Mouse (Mus musculus) granulocyte monocyte progenitor cell, adult 5-6 weeks (primary cell): ENCODE results near the gene Tspan18. TPM values are rescaled to one million over a fixed set of nuclear protein-coding genes. Genes with fewer than 3 reads are reported as not detected.

ENCODE experiments used
- ATAC-seq: replicated peaks from 2 replicates; pipeline ENCODE4 v1.8.0; 2016; ENCODE audit warnings: mild to moderate bottlenecking, moderate TSS enrichment, inconsistent platforms; ENCODE audit not compliant: poor library complexity, severe bottlenecking
- total RNA-seq, 2 experiments: library from RNA; stranded (forward) in 1 of 2; stranded (reverse) in 1 of 2; fragments of 200-712, 200-1000 nt in 1 of 2; fragments of >200 nt in 1 of 2; fragmentation: Nextera tagmentation in 1 of 2; gene quantifications; 2 replicates each; pipeline ENCODE4 v1.2.3; 2014 to 2017

The Tspan18 gene
- total RNA-seq, 2 experiments from 2014 or later, result not detected

- peak; percentile 72 for ATAC-seq
Observed at GRCm38 (mm10) chr2:93226606-93227595, 107.4 kb downstream of the Tspan18 start.

GRCm38 (mm10) chr2:93223463-93223862 lies 110.8 kb downstream of the Tspan18 start:
- no peak for ATAC-seq

- no peak for ATAC-seq
Observed at GRCm38 (mm10) chr2:93220447-93220846, 113.9 kb downstream of the Tspan18 start.

- ATAC-seq, result no peak
Observed at GRCm38 (mm10) chr2:93219576-93219975, 114.7 kb downstream of the Tspan18 start.

- no peak for ATAC-seq
Observed at GRCm38 (mm10) chr2:93218353-93218990, 115.8 kb downstream of the Tspan18 start.

- peak; percentile 72 for ATAC-seq
Observed at GRCm38 (mm10) chr2:93217015-93217414, 117.3 kb downstream of the Tspan18 start.

- ATAC-seq, result no peak
Observed at GRCm38 (mm10) chr2:93215790-93216189, 118.5 kb downstream of the Tspan18 start.

GRCm38 (mm10) chr2:93214192-93214591 lies 120.1 kb downstream of the Tspan18 start:
- no peak for ATAC-seq

GRCm38 (mm10) chr2:93212865-93213264 lies 121.4 kb downstream of the Tspan18 start:
- no peak for ATAC-seq

GRCm38 (mm10) chr2:93212386-93212785 lies 121.9 kb downstream of the Tspan18 start:
- ATAC-seq, result no peak

- no peak for ATAC-seq
Observed at GRCm38 (mm10) chr2:93206126-93206525, 128.2 kb downstream of the Tspan18 start.

- ATAC-seq, result peak; percentile 47
Observed at GRCm38 (mm10) chr2:93204571-93204970, 129.7 kb downstream of the Tspan18 start.

GRCm38 (mm10) chr2:93203682-93204081 lies 130.6 kb downstream of the Tspan18 start:
- peak; percentile 29; the same call in 1 of the 2 replicates for ATAC-seq

GRCm38 (mm10) chr2:93202782-93203181 lies 131.5 kb downstream of the Tspan18 start:
- ATAC-seq, result no peak

- no peak for ATAC-seq
Observed at GRCm38 (mm10) chr2:93201997-93202396, 132.3 kb downstream of the Tspan18 start.

- no peak for ATAC-seq
Observed at GRCm38 (mm10) chr2:93200681-93201340, 133.5 kb downstream of the Tspan18 start.

- ATAC-seq, result peak; percentile 74
Observed at GRCm38 (mm10) chr2:93199531-93199974, 134.8 kb downstream of the Tspan18 start.

GRCm38 (mm10) chr2:93198846-93199245 lies 135.5 kb downstream of the Tspan18 start:
- peak; percentile 80 for ATAC-seq

- no peak for ATAC-seq
Observed at GRCm38 (mm10) chr2:93193806-93194205, 140.5 kb downstream of the Tspan18 start.

- ATAC-seq, result peak; percentile 85
Observed at GRCm38 (mm10) chr2:93192671-93193080, 141.6 kb downstream of the Tspan18 start.

- no peak for ATAC-seq
Observed at GRCm38 (mm10) chr2:93192182-93192560, 142.1 kb downstream of the Tspan18 start.
